ENCODE assay signal across 8 mouse cellular contexts in the genomic region with DNA sequence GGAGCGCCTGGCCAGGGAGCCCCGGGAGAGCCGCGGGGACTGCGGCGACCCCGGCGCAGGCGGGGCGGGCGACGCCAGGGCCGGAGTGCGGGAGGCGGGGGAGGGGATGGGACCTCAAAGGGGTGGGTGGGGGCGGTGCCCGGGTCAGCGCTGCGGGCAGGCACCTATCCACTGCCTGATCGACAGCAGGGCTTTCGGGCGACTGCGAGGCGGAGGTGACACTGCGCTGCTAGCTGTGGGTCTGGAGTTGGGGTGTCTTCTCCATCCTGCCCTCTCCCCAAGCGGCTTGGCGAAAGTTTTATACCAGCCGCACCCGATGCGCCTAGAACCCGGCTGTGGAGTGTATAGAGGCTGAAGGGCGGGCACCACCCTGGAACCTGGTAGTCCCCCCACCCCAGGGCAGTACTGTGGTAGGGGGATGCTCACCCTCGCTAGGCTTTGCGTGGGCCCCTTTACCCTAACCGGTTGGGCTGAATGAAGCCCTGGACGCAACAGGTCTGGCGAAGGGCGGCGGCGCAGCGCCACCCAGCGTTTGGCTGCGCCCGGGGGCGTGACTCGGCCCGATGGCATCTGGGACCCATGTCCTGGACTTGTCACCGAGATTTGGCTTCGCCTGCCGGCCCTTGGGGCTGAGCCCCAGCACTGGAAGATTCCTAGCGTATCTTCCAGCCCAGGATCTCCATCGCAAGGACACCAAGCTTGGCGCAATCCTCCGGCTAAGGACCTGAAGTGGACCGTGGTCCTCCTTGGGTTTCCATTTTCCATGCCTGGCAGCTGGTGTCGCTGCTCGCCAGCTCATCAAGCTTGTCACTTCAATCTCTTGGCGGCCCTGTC. TPM values are rescaled to one million over a fixed set of nuclear protein-coding genes. Genes with fewer than 3 reads are reported as not detected.
DNase-seq lines count a peak whose midpoint lies in the region; ATAC-seq and TF ChIP-seq lines count a peak whose summit lies in the region.

Gene Syt17, minus strand, starts transcription at position 89 of the 834 bp plus-strand sequence.

- CTCF ChIA-PET in Patski (lab: Charles Lee) = interaction anchor here (0.7 to 2.4 kb wide), 24 partner anchors 10 to 305 kb away, joined by 3 to 24 read pairs (median 3); partner anchors contain the start of gene Tmc5

- WGBS in forebrain, postnatal 0 days = under 1% methylated on average over 58 of the region's 58 CpGs
- WGBS in lung, embryonic 16.5 days = under 1% methylated on average over 56 of the region's 58 CpGs

- H3K9ac ChIP-seq in forebrain, postnatal 0 days = peak within 1 kb of the TSS; percentile 60
- peak within 1 kb of the TSS; percentile 66 for H3K9ac ChIP-seq in lung, embryonic 16.5 days (ENCODE audit: low read length)

- no peak for DNase-seq in Patski (ENCODE audit: low read depth, low spot score)
- DNase-seq in cerebellum, adult 18-20 months = peak; percentile 35 to 54
- DNase-seq in forebrain, postnatal 0 days = peak; percentile 68
- DNase-seq in heart, postnatal 4 days = peak; percentile 80
- peak in 1 of 2 experiments; percentile 53 for DNase-seq in layer of hippocampus, adult 8-10 months (ENCODE audit: low spot score in 2 of 2)
- DNase-seq in retina, embryonic 14.5 days (ENCODE audit: low spot score) = peak; percentile 89
- DNase-seq in T-cell, adult 2 months (ENCODE audit: low spot score) = no peak

- H3K4me2 ChIP-seq in forebrain, postnatal 0 days (ENCODE audit: low read depth) = peak within 1 kb of the TSS; percentile 97
- H3K4me2 ChIP-seq in lung, embryonic 16.5 days (ENCODE audit: low read depth, low read length) = peak within 1 kb of the TSS; percentile 87

- H3K4me3 ChIP-seq in forebrain, postnatal 0 days (ENCODE audit: low read depth, low read length) = peak within 1 kb of the TSS; percentile 56
- H3K4me3 ChIP-seq in lung, embryonic 16.5 days (ENCODE audit: low read length) = peak within 1 kb of the TSS; percentile 68

- ATAC-seq in Patski = peak; percentile 86
- peak; percentile 69 for ATAC-seq in forebrain, postnatal 0 days
- peak; percentile 66 for ATAC-seq in lung, embryonic 16.5 days (ENCODE audit: low read depth)

- no peaks in the 10 kb centered on the region for H3K9me3 ChIP-seq in forebrain, postnatal 0 days (ENCODE audit: low read length)
- H3K9me3 ChIP-seq in lung, embryonic 16.5 days (ENCODE audit: control insufficient read depth, low read length) = no peaks in the 10 kb centered on the region

- in situ Hi-C loops in Patski (cut with MboI; ENCODE audit: low pct_unique_long_range_greater_than_20kb) = loop anchor here (5.0 kb wide), 1 partner anchor 244 kb away; no protein-coding TSS in a partner anchor

- POLR2A ChIA-PET in Patski (lab: Charles Lee) = interaction anchor here (1.2 to 1.7 kb wide), 3 partner anchors 47 to 85 kb away, joined by 3 to 5 read pairs (median 4); partner anchors contain the start of gene Coq7

- H3K36me3 ChIP-seq in forebrain, postnatal 0 days (ENCODE audit: insufficient read depth) = no peaks in the 10 kb centered on the region
- H3K36me3 ChIP-seq in lung, embryonic 16.5 days (ENCODE audit: control insufficient read depth, insufficient read depth, low read length) = no peaks in the 10 kb centered on the region

- no peaks in the 10 kb centered on the region for H3K27me3 ChIP-seq in Patski
- no peaks in the 10 kb centered on the region; the same call in 1 of the 2 replicates for H3K27me3 ChIP-seq in forebrain, postnatal 0 days (ENCODE audit: insufficient read depth, low read length)
- peaks cover 16% of the 10 kb centered on the region for H3K27me3 ChIP-seq in lung, embryonic 16.5 days (ENCODE audit: control insufficient read depth, insufficient read depth, low read depth, low read length)

- peaks cover 7% of the 10 kb centered on the region for H3K4me1 ChIP-seq in forebrain, postnatal 0 days (ENCODE audit: insufficient read depth)
- H3K4me1 ChIP-seq in lung, embryonic 16.5 days (replicated peaks; ENCODE audit: control insufficient read depth, insufficient read depth, low read length) = peaks cover 11% of the 10 kb centered on the region

- H3K27ac ChIP-seq in forebrain, postnatal 0 days (ENCODE audit: low read depth, low read length) = no peak within 1 kb of the TSS
- H3K27ac ChIP-seq in lung, embryonic 16.5 days (ENCODE audit: low read length) = no peak within 1 kb of the TSS

- TF ChIP-seq CTCF in Patski (IDR thresholded peaks at IDR 0.05) = peak; percentile 99
- peak; percentile 69 for TF ChIP-seq CTCF in forebrain, postnatal 0 days (IDR thresholded peaks at IDR 0.05; ENCODE audit: low read depth)

RNA-seq across cellular contexts. Expression of gene Syt17, which starts in this region (rescaled TPM):
- polyA plus RNA-seq in Patski (2021) = 30.0 TPM
- total RNA-seq in forebrain, postnatal 0 days (2014; rRNA removed) = 19.6 and 22.5 TPM in 2 replicates
- polyA plus RNA-seq in forebrain, postnatal 0 days (2015; fragmentation: Nextera tagmentation; extraction: Ambion mirVana) = 10.4 and 18.2 TPM in 2 replicates
- 1 to 10 TPM; 1.4 to 2.0 TPM for total RNA-seq in heart, postnatal 4 days (2021)
- total RNA-seq in layer of hippocampus, adult 8-10 months (2022) = 10 to 100 TPM; 61.5 to 90.0 (median 76.4) TPM
- 2.9 and 3.6 TPM in 2 replicates for polyA plus RNA-seq in lung, embryonic 16.5 days (2015; fragmentation: Nextera tagmentation; extraction: Ambion mirVana)

Comparison
In these comparisons a context has a peak if more than half of its experiments do, and no peak if none do; other contexts are left out.
1. DNase-seq: peak in cerebellum, adult 18-20 months (2 of 2), forebrain, postnatal 0 days (single experiment), heart, postnatal 4 days (single experiment) and retina, embryonic 14.5 days (single experiment); none in Patski (single experiment) and T-cell, adult 2 months (single experiment).
2. Peak in every context shown above with its lines, with median percentiles within 50 percentile points of each other: ATAC-seq.